ENCODE assay signal across 8 mouse cellular contexts in the genomic region with DNA sequence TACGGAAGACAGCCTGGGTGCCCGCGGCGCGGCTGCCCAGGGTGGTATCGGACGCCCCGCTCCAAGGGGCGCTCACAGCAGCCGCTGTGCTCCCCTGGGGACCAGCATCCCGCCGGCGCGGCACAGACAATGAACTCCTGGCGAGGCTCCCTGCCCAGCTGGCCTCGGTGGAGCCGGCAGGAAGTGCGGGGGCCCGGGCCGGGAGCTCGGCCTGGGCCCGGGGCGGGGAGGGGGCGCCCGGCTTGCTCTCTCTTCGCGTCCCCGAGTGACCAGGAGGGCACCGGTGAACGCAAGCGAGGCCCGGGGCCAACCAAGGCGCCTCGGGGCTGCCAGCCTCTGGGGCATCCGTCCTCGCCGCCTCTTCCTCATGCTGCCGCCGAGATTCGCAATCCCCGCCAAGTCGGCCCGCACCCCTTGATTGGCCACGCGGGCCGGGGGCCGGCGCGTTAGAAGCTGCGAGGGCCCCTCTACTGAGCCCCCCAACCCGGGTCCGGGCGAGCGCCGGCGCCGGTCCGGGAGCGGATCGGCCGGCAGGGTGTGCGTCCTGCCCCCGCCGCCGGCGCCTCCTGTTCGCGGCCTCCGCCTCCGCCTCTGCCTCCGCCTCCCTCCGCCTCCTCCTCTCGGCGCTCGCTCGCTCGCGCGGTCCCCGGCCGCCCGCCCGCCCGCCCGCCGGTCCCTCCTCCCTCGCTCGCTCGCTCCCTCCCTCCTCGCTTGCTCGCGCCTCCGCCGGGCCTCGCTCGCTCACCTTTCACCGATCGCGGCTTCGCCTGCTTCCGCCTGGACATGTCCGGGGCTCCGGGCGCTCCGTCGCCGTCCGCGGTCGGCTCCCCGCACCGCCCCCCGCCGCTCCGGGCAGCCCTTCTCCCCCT. TPM values are rescaled to one million over a fixed set of nuclear protein-coding genes. Genes with fewer than 3 reads are reported as not detected.
DNase-seq lines count a peak whose midpoint lies in the region; ATAC-seq and TF ChIP-seq lines count a peak whose summit lies in the region.

No protein-coding gene starts in this region.

- no peaks in the 10 kb centered on the region for H3K9me3 ChIP-seq in intestine, embryonic 14.5 days (ENCODE audit: control insufficient read depth, low read length)
- H3K9me3 ChIP-seq in midbrain, postnatal 0 days (ENCODE audit: low read length), result no peaks in the 10 kb centered on the region

- peak overlapping the region; percentile 91 for H3K9ac ChIP-seq in intestine, embryonic 14.5 days (ENCODE audit: low read length)
- H3K9ac ChIP-seq in midbrain, postnatal 0 days (replicated peaks; ENCODE audit: low read length, poor library complexity, severe bottlenecking), result peak overlapping the region; percentile 82

- ATAC-seq in intestine, embryonic 14.5 days (replicated peaks; ENCODE audit: low FRiP score, low TSS enrichment, low read depth), result peak; percentile 61
- peak; percentile 48 for ATAC-seq in midbrain, postnatal 0 days (ENCODE audit: low FRiP score)
- no peak for ATAC-seq in activated CD4-positive, CD25-positive, alpha-beta regulatory T cell, adult 4 months

- no peak for TF ChIP-seq CTCF in midbrain, postnatal 0 days (IDR thresholded peaks at IDR 0.05)

- H3K36me3 ChIP-seq in intestine, embryonic 14.5 days (ENCODE audit: control insufficient read depth, insufficient read depth, low read length), result no peaks in the 10 kb centered on the region
- H3K36me3 ChIP-seq in midbrain, postnatal 0 days (ENCODE audit: insufficient read depth, low read length), result no peaks in the 10 kb centered on the region

- DNase-seq in 416B (ENCODE audit: low read depth), result peak; percentile 54
- DNase-seq in adipocyte (ENCODE audit: low spot score), result peak; percentile 80
- DNase-seq in embryo, embryonic 10.5 days (ENCODE audit: low spot score), result peak; percentile 69
- peak; percentile 64 to 78 for DNase-seq in gastrocnemius, postnatal 4 days (ENCODE audit: low spot score in 2 of 2)
- peak; percentile 85 for DNase-seq in intestine, embryonic 14.5 days (ENCODE audit: low spot score)
- peak; percentile 68 for DNase-seq in liver
- DNase-seq in midbrain, postnatal 0 days (ENCODE audit: low spot score), result peak; percentile 66

- H3K27ac ChIP-seq in intestine, embryonic 14.5 days (ENCODE audit: low read depth), result peak overlapping the region; percentile 97
- H3K27ac ChIP-seq in midbrain, postnatal 0 days (ENCODE audit: low read depth, low read length), result peak overlapping the region; percentile 81; the same call in 1 of the 2 replicates

- WGBS in intestine, embryonic 14.5 days, result under 1% methylated on average over 65 of the region's 115 CpGs
- under 1% methylated on average over 72 of the region's 115 CpGs for WGBS in midbrain, postnatal 0 days

- H3K4me1 ChIP-seq in intestine, embryonic 14.5 days (replicated peaks; ENCODE audit: control insufficient read depth, insufficient read depth, low read length), result peaks cover 19% of the 10 kb centered on the region
- peaks cover 23% of the 10 kb centered on the region for H3K4me1 ChIP-seq in midbrain, postnatal 0 days (ENCODE audit: insufficient read depth, low read length)

- peaks cover 32% of the 10 kb centered on the region for H3K27me3 ChIP-seq in intestine, embryonic 14.5 days (replicated peaks; ENCODE audit: control insufficient read depth, insufficient read depth, low read length)
- no peaks in the 10 kb centered on the region for H3K27me3 ChIP-seq in midbrain, postnatal 0 days (ENCODE audit: insufficient read depth, low read length)

- H3K4me2 ChIP-seq in intestine, embryonic 14.5 days (ENCODE audit: low read length), result peak overlapping the region; percentile 91
- H3K4me2 ChIP-seq in midbrain, postnatal 0 days (ENCODE audit: low read depth, low read length, poor library complexity, severe bottlenecking), result peak overlapping the region; percentile 99

- H3K4me3 ChIP-seq in intestine, embryonic 14.5 days (ENCODE audit: low read depth, low read length), result peak overlapping the region; percentile 79
- H3K4me3 ChIP-seq in midbrain, postnatal 0 days (ENCODE audit: low read depth, low read length), result peak overlapping the region; percentile 87

RNA-seq across cellular contexts. Expression of gene Zfp423, which starts 0.7 kb away (rescaled TPM):
- 10 to 100 TPM; 31.4 to 36.4 TPM for total RNA-seq in gastrocnemius, postnatal 4 days (2021)
- polyA plus RNA-seq in intestine, embryonic 14.5 days (2014; fragmentation: Nextera tagmentation; extraction: Ambion mirVana), result 8.7 and 10.5 TPM in 2 replicates
- 53.6 and 57.5 TPM in 2 replicates for total RNA-seq in midbrain, postnatal 0 days (2014; rRNA removed)
- 17.9 and 22.9 TPM in 2 replicates for polyA plus RNA-seq in midbrain, postnatal 0 days (2015; fragmentation: Nextera tagmentation; extraction: Ambion mirVana)
- polyA plus RNA-seq in activated CD4-positive, CD25-positive, alpha-beta regulatory T cell, adult 4 months (2017; shearing (Covaris generic)), result not detected
